Mouse (Mus musculus): ENCODE data around the gene Fgf14. TPM values are rescaled to one million over a fixed set of nuclear protein-coding genes. Genes with fewer than 3 reads are reported as not detected.

Gene Fgf14
- polyA plus RNA-seq, 1 experiment from 2014 or later = 6.5 TPM

DNA sequence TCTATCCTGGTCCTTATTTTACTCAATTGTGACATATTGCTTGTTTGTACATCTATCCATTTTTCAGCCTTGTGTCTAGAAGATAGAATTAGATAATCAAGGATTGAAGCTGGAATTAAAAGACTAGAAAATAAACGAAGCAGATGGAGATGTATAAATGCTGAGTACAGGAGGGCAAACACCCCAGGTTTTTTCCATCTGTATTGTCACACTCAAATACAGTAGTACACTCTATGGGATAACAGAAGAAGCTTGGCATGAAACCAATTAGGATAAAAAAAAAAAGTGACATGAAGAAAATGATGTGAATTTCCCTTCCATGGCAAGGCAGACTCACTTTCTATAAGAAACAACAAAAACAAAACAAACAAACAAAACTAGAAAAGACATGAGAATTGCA lies 429.4 kb downstream of the Fgf14 start:
- H3K27ac ChIP-seq (replicated peaks) = no peak overlapping the region
- WGBS = 83% methylated on average over 1 of the region's 1 CpGs
- DNase-seq (ENCODE audit: low spot score) = no peak

DNA sequence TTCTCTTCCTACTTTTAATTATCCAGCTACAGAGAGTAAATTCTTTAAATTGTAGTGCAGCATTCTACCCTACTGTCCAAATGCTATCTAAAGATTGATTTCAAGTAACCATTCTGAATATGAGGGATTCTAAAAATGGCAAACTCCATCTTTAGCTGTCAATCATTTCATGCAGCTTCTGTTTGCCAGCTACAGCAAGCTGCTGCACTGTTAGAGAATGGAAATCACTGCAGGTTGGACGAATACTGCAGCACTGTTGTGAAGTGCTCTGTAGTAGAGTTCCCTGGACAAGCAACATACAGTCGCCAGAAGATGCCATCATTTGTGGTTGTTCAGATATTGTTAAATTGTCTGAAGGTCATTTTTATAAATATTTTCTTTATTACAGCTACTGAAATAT lies 453.5 kb downstream of the Fgf14 start:
- Histone ChIP-seq H3K9me3 (replicated peaks) (no peaks in the 10 kb centered on the region), H3K4me1 (no peaks in the 10 kb centered on the region), H3K4me3 (no peak overlapping the region), H3K27me3 (ENCODE audit: low read depth, poor library complexity, severe bottlenecking) (no peaks in the 10 kb centered on the region), H3K36me3 (no peaks in the 10 kb centered on the region), H3K27ac (replicated peaks) (no peak overlapping the region)
- no peak for DNase-seq (ENCODE audit: low spot score)
- WGBS = 73% methylated on average over 2 of the region's 2 CpGs

More for the DNA sequence above, 429.4 kb downstream of the Fgf14 start:
- H3K9me3 ChIP-seq (replicated peaks) = 0 out of 2 replicates have a peak, but pooled peaks cover 3% of the 10 kb centered on the region
- H3K4me3 ChIP-seq = no peak overlapping the region
- H3K36me3 ChIP-seq = no peaks in the 10 kb centered on the region
- no peaks in the 10 kb centered on the region for H3K4me1 ChIP-seq
- H3K27me3 ChIP-seq (ENCODE audit: low read depth, poor library complexity, severe bottlenecking) = no peaks in the 10 kb centered on the region

DNA sequence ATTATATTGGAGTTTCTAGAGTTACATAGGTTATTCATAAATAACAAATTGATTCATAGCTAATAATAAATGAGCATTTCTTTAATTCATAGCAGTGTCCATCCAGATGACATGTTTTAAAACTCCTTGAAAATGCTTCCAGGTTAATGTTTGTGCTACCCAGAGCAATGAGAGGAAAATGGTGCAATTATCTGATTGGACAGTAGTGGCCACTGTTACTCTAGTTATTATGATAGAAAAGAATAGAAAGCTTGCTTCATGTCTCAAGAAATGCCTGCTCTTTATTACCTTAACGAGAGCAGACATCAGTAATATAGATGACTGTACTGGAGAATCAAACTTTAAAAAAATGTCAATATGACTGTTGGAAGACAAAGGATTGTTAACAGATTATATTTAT lies 454.5 kb downstream of the Fgf14 start:
- Histone ChIP-seq H3K36me3 (no peaks in the 10 kb centered on the region), H3K27me3 (ENCODE audit: low read depth, poor library complexity, severe bottlenecking) (no peaks in the 10 kb centered on the region), H3K9me3 (replicated peaks) (no peaks in the 10 kb centered on the region), H3K4me1 (no peaks in the 10 kb centered on the region), H3K4me3 (no peak overlapping the region), H3K27ac (replicated peaks) (no peak overlapping the region)
- 36% methylated on average over 1 of the region's 1 CpGs for WGBS
- no peak for DNase-seq (ENCODE audit: low spot score)

DNA sequence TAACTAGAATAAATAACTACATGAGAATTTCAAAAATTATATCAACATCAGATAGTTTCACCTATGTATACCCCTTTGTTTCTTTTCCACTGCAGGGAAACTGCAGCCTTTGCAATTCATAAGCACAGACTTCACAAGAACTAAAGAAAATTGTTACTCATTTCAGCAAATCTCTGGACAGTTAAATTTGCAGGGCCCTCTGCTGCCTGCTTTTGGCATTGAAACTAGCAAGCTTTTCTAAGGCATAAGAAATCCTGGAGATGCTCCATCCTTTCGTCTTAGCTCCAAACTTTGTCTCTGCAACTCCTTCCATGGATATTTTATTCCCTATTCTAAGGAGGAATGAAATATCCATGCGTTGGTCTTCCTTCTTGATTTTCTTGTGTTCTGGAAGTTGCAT lies 455.9 kb downstream of the Fgf14 start:
- DNase-seq (ENCODE audit: low spot score) = no peak
- WGBS = 65% methylated on average over 2 of the region's 2 CpGs
- Histone ChIP-seq H3K9me3 (replicated peaks) (no peaks in the 10 kb centered on the region), H3K36me3 (no peaks in the 10 kb centered on the region), H3K27me3 (ENCODE audit: low read depth, poor library complexity, severe bottlenecking) (no peaks in the 10 kb centered on the region), H3K27ac (replicated peaks) (no peak overlapping the region), H3K4me3 (no peak overlapping the region), H3K4me1 (no peaks in the 10 kb centered on the region)

DNA sequence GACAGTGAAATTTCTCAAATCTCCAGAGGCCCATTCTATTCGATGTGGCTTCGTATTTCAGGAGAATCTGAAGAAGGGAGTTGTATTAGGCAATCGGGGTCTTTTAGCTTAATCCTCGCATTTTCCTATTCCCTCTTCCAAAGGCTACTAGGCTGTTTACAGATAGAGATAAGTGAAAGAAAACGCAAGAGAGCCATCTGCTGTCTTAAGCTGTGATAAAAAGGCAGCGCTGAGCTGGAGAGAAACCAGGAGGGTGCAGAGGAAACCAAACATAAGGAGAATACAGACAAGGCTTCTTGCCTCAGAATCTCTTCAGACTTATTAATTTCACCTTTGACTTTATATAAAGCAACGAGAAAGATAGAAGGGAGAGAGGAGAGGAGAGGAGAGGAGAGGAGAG lies 481.1 kb downstream of the Fgf14 start:
- Histone ChIP-seq H3K4me3 (no peak overlapping the region), H3K27me3 (ENCODE audit: low read depth, poor library complexity, severe bottlenecking) (peaks cover 32% of the 10 kb centered on the region), H3K4me1 (peaks cover 19% of the 10 kb centered on the region), H3K9me3 (replicated peaks) (no peaks in the 10 kb centered on the region), H3K27ac (replicated peaks) (no peak overlapping the region), H3K36me3 (no peaks in the 10 kb centered on the region)
- WGBS = 14% methylated on average over 7 of the region's 7 CpGs
- no peak for DNase-seq (ENCODE audit: low spot score)

DNA sequence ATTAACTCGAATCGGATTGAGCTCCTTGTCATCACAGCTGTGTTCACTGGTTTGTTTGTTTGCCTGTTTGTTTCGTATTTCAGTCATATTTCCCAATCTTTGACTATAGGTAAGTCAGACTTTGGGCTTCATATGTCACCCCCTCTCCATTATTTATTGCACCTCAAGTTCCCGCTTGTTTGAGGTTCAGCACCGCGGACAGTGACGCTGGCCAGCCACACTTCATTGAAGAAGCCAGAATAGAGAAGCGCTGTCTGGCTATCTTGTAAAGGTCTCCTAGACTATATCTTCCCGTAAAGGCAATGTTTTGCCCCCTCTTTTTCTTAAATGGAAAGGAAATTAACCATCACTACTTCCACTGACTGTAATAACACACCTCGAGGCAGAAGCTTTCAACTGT lies 481.6 kb downstream of the Fgf14 start:
- 33% methylated on average over 10 of the region's 10 CpGs for WGBS

DNA sequence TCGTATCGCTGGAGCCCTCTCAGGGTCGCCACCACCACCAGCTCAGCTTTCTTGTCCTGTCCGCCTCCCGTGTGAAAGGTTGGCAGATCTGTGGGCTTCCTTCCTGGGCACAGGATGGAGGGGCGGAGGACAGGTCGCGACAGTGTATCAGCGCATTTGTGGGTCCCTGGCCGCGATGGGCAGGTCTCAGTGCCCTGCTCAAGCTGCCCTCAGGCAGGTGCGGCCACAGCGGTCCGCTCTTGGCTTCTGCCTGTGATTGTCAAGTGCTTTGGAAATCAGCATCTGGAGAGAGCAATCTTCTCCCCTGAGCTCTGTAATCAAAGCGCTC lies 484.1 kb downstream of the Fgf14 start:
- Histone ChIP-seq H3K27ac (replicated peaks) (peak overlapping the region; percentile 75), H3K4me1 (peaks cover 19% of the 10 kb centered on the region), H3K36me3 (no peaks in the 10 kb centered on the region), H3K9me3 (replicated peaks) (no peaks in the 10 kb centered on the region), H3K4me3 (peak overlapping the region; percentile 66), H3K27me3 (ENCODE audit: low read depth, poor library complexity, severe bottlenecking) (peaks cover 32% of the 10 kb centered on the region)
- no peak for DNase-seq (ENCODE audit: low spot score)
- 4% methylated on average over 15 of the region's 15 CpGs for WGBS

More for the DNA sequence above, 481.6 kb downstream of the Fgf14 start:
- peaks cover 19% of the 10 kb centered on the region for H3K4me1 ChIP-seq
- H3K27me3 ChIP-seq (ENCODE audit: low read depth, poor library complexity, severe bottlenecking) = peaks cover 32% of the 10 kb centered on the region
- no peak overlapping the region for H3K4me3 ChIP-seq
- H3K36me3 ChIP-seq = no peaks in the 10 kb centered on the region
- peak; percentile 29 for DNase-seq (ENCODE audit: low spot score)
- no peak overlapping the region for H3K27ac ChIP-seq (replicated peaks)
- H3K9me3 ChIP-seq (replicated peaks) = no peaks in the 10 kb centered on the region

DNA sequence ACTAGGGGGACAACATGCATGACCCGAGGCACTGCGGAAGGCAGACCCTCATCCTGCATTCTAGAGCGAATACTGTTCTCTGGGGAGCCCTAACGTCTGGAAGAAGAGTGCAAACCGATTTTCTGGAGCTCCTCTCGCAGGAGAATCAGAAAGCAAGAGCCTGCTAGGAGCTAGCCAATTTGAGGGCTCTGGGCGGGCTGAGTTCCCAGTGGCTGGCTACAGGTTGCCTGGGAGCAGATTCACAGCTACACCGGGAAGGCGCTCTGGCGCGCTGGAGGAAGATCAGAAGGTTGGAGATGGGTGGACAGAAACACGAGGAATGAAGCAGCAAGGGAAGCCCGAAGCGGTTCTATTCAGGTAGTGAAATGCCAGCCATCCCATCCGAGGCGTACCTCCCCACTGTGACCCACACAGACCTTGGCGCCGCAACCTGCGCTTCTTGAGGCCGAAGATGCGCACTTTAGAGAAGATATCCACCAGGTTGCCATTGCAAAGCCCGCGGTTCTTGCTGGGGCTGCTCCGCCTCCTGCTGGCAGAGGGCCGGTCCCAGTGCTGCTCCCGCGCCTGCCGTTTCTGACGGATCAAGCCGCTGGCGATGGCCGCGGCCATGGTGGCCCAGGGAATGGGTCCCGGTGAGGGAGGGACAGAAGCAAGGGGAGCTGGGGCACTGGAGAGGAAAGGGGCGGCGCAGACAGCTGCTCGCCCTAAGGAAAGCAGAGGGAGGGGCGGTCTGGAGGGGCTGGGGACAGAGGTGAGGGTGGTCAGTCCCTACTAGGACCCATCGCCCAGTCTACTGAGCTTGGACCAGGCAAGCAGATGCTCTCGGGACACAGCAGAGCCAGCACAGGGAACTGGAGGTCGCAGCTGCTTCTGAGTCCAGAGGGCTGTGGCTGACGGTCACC lies 484.8 kb downstream of the Fgf14 start:
- Histone ChIP-seq H3K27ac (replicated peaks) (peak overlapping the region; percentile 75), H3K27me3 (ENCODE audit: low read depth, poor library complexity, severe bottlenecking) (peaks cover 32% of the 10 kb centered on the region), H3K4me1 (peaks cover 19% of the 10 kb centered on the region), H3K4me3 (peak overlapping the region; percentile 66), H3K36me3 (no peaks in the 10 kb centered on the region), H3K9me3 (replicated peaks) (no peaks in the 10 kb centered on the region)
- 1% methylated on average over 42 of the region's 42 CpGs for WGBS
- peak; percentile 76 for DNase-seq (ENCODE audit: low spot score)

DNA sequence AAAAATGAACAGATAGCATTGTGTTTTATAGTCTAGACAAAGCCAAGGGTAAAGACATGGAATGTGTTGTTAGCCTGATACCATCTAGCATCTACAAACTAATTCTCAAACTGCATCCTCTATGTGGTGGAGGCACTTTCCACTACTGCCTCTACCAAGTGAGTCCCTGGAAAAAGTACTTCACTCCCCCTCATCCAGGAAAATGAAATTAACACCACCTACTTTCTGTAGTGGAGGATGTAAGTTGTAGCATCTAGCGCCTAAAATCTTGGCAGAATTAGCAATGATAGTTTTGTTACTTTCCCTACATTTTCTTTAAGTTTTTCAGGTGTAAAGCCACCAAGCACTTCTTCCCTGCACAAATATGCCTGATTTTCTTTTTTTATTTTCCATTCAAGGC lies 496.7 kb downstream of the Fgf14 start:
- H3K4me3 ChIP-seq = no peak overlapping the region
- no peaks in the 10 kb centered on the region for H3K27me3 ChIP-seq (ENCODE audit: low read depth, poor library complexity, severe bottlenecking)
- no peak overlapping the region for H3K27ac ChIP-seq (replicated peaks)
- no peaks in the 10 kb centered on the region for H3K4me1 ChIP-seq
- no peak for DNase-seq (ENCODE audit: low spot score)
- WGBS = 81% methylated on average over 1 of the region's 1 CpGs
- no peaks in the 10 kb centered on the region for H3K9me3 ChIP-seq (replicated peaks)
- H3K36me3 ChIP-seq = no peaks in the 10 kb centered on the region

DNA sequence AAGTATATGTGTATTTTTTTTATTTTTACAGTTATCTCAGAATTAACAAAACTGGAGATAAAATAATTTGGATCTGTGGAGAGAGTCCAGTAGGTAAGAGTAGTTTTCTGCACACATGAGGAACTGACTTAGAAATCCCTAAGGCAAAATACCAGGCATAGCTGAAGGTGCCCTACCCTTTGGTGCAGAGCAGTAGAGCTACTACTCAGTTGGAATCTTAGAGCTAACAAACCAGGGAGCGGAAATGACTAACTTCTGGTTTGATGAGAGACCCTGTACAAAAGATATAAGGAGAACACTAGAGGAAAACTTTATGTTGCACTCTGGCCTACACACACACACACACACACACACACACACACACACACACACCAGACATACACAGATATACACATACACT lies 502.8 kb downstream of the Fgf14 start:
- Histone ChIP-seq H3K4me1 (no peaks in the 10 kb centered on the region), H3K9me3 (replicated peaks) (no peaks in the 10 kb centered on the region), H3K27me3 (ENCODE audit: low read depth, poor library complexity, severe bottlenecking) (no peaks in the 10 kb centered on the region), H3K27ac (replicated peaks) (no peak overlapping the region), H3K4me3 (no peak overlapping the region), H3K36me3 (no peaks in the 10 kb centered on the region)
- WGBS = 96% methylated on average over 1 of the region's 1 CpGs
- DNase-seq (ENCODE audit: low spot score) = no peak

DNA sequence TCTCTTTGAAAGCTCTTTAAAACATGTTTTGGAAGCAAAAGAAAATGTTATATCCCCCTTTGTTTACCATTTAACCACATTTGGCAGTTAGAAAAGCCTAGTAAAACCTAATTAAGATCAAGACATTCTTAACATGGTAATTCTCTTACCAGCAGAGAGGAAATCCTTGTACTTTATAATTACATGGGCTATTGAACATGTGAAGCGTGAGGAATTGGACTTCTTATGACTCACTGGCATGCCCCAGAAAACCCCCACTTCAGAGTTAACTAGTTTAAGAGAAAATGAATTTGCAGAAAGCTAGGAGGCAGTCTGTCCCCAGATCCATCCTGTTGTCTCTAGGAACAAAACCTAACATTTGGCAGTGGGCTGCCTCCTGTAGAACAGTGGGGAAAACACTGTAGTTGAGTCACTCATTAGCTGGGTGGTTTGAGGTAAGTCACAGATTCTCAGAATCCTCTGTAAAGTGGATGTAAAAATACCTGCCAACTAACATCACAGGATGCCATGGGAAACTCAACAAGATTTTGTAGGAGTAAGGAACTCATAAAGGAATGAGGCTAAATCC lies 513.2 kb downstream of the Fgf14 start:
- Histone ChIP-seq H3K4me3 (no peak overlapping the region), H3K9me3 (replicated peaks) (no peaks in the 10 kb centered on the region), H3K27me3 (ENCODE audit: low read depth, poor library complexity, severe bottlenecking) (no peaks in the 10 kb centered on the region), H3K27ac (replicated peaks) (no peak overlapping the region), H3K36me3 (no peaks in the 10 kb centered on the region), H3K4me1 (no peaks in the 10 kb centered on the region)
- 62% methylated on average over 1 of the region's 1 CpGs for WGBS
- DNase-seq (ENCODE audit: low spot score) = no peak

DNA sequence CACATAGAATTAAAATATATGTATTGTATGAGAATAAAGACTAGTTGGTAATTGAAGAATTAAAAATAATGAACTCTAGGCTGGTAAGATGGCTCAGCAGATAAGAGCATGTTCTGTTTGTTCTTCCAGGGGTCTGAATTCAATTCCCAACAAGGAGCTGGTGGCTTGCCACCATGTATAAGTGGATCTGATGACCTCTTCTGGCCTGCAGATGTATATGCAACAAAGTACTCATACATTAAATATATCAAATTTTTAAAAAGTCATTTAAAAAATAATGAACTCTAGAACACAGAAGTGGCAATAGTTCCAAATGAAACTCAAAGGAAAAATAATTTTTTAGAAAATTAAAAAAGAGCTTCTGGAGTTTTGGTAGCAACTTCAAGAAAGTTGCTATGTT lies 529.5 kb downstream of the Fgf14 start:
- no peak for DNase-seq (ENCODE audit: low spot score)
- H3K9me3 ChIP-seq (replicated peaks) = no peaks in the 10 kb centered on the region
- H3K27me3 ChIP-seq (ENCODE audit: low read depth, poor library complexity, severe bottlenecking) = no peaks in the 10 kb centered on the region
- H3K4me1 ChIP-seq = no peaks in the 10 kb centered on the region
- no peak overlapping the region for H3K4me3 ChIP-seq
- H3K36me3 ChIP-seq = no peaks in the 10 kb centered on the region
- no peak overlapping the region for H3K27ac ChIP-seq (replicated peaks)

DNA sequence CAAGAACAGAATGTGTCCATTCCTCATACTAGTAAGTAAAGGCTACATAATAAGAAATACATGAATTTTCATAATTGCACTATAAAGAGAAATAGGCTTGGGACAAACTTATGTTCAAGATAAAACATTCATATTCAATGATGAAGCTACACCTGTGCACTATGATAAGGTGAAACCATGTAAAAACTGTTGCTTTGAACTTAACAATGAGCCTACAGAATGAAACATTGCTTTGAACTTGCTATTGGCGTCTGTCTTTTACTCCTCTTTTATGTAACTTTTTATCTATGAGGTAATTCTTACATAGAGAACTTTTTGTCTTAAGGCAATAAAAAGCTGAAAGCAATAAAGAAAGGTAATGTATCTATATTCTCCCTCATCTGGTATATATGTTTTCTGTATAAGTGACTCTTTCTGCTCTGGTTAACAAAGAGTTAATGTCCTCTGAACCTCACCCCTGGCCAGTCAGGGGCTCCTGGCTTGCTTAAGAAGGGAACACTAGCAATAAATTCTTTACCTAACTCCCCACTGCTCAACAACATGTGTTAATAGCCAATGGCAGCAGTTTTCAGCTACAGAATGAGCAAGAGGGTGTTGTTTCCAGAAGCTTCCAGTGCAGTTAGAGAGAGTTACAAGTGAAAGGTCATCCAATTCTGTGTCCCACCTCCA lies 569.6 kb downstream of the Fgf14 start:
- no peaks in the 10 kb centered on the region for H3K9me3 ChIP-seq (replicated peaks)
- no peak overlapping the region for H3K27ac ChIP-seq (replicated peaks)
- no peaks in the 10 kb centered on the region for H3K27me3 ChIP-seq (ENCODE audit: low read depth, poor library complexity, severe bottlenecking)
- H3K4me3 ChIP-seq = no peak overlapping the region
- no peaks in the 10 kb centered on the region for H3K4me1 ChIP-seq
- DNase-seq (ENCODE audit: low spot score) = no peak
- 81% methylated on average over 1 of the region's 1 CpGs for WGBS
- H3K36me3 ChIP-seq = no peaks in the 10 kb centered on the region

All from midbrain, embryonic 10.5 days (tissue).